Mouse (Mus musculus) embryonic facial prominence, embryonic 11.5 days (tissue): Measurements from ENCODE around the gene Cog8. TPM values are rescaled to one million over a fixed set of nuclear protein-coding genes. Genes with fewer than 3 reads are reported as not detected.
"Not testable (repeated sequence)": the region's sequence is repeated elsewhere in the genome, so short reads cannot be mapped to it uniquely, and the experiment has no call there.

Experiments
- ATAC-seq: fragments of 200-750 bp; cut with Nextera tagmentation; replicated peaks from 2 replicates; pipeline ENCODE4 v1.8.0; 2017; ENCODE audit warnings: low read depth; ENCODE audit not compliant: insufficient number of reproducible peaks, low FRiP score, low TSS enrichment
- DNase-seq: peaks from one replicate; pipeline ENCODE4 v3.0.0-alpha.2; 2015; ENCODE audit warnings: low spot score
- H3K27ac ChIP-seq: fragments of 300-500 bp; sonication (generic); replicated peaks from 2 replicates; pipeline ENCODE4 v1.5.1; 2014; ENCODE audit warnings: mild to moderate bottlenecking, low read depth, low read length, control low read depth
- H3K27me3 ChIP-seq: fragments of 300-500 bp; sonication (generic); 2 replicates; pipeline ENCODE4 v1.6.1; 2014; ENCODE audit warnings: mild to moderate bottlenecking, low read length, moderate library complexity, mixed read lengths; ENCODE audit not compliant: control insufficient read depth, insufficient read depth
- H3K36me3 ChIP-seq: fragments of 300-500 bp; sonication (generic); replicated peaks from 2 replicates; pipeline ENCODE4 v1.6.1; 2014; ENCODE audit warnings: low read depth, mild to moderate bottlenecking, low read length, moderate library complexity, mixed read lengths; ENCODE audit not compliant: control insufficient read depth, insufficient read depth
- H3K4me1 ChIP-seq: fragments of 300-500 bp; sonication (generic); 2 replicates; pipeline ENCODE4 v1.6.1; 2014; ENCODE audit warnings: low read length, mixed read lengths; ENCODE audit not compliant: control insufficient read depth, insufficient read depth
- H3K4me2 ChIP-seq: fragments of 300-500 bp; sonication (generic); 2 replicates; pipeline ENCODE4 v1.6.1; 2014; ENCODE audit warnings: low read depth, mild to moderate bottlenecking, control low read depth, low read length, moderate library complexity
- H3K4me3 ChIP-seq: fragments of 300-500 bp; sonication (generic); 2 replicates; pipeline ENCODE4 v1.5.1; 2014; ENCODE audit warnings: low read depth, low read length, control low read depth
- H3K9ac ChIP-seq: fragments of 300-500 bp; sonication (generic); replicated peaks from 2 replicates; pipeline ENCODE4 v1.6.1; 2014; ENCODE audit warnings: mild to moderate bottlenecking, control low read depth, low read length
- H3K9me3 ChIP-seq: fragments of 300-500 bp; sonication (generic); replicated peaks from 2 replicates; pipeline ENCODE4 v1.6.1; 2016; ENCODE audit warnings: mild to moderate bottlenecking, low read length, inconsistent platforms, mixed read lengths; ENCODE audit not compliant: control insufficient read depth
- WGBS: fragments of 180-500 bp; shearing (Covaris S2); extraction: QIAGEN DNeasy Blood & Tissue Kit; methylation state at CpG from one replicate; pipeline ENCODE4 v1.1.7; 2014; 5-methylcytosine and 5-hydroxymethylcytosine counted together
- polyA plus RNA-seq: library from polyadenylated mRNA; unstranded; fragments of >200 nt; fragmentation: Nextera tagmentation; extraction: Ambion mirVana; gene quantifications from 2 replicates; pipeline ENCODE4 v1.2.1, GENCODE M21; 2014

The Cog8 gene
- polyA plus RNA-seq, 1 experiment from 2014 or later, result 42.0 TPM

DNA sequence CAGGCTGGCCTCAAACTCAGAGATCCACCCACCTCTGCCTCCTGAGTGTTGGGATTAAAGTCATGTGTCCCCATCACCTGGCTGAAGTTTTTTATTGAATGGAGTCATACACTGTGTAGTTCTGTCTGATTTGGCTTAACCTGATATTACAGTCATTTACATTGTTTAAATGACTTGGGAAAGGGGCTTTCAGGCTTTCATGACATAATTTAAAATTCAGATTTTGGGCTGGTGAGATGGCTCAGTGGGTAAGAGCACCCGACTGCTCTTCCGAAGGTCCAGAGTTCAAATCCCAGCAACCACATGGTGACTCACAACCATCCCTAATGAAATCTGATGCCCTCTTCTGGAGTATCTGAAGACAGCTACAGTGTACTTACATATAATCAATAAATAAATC lies 22.9 kb downstream of the Cog8 start:
- not testable (repeated sequence) for H3K4me2 ChIP-seq, H3K27ac ChIP-seq, H3K27me3 ChIP-seq, DNase-seq, H3K4me3 ChIP-seq, H3K9me3 ChIP-seq, ATAC-seq, H3K4me1 ChIP-seq, H3K9ac ChIP-seq, H3K36me3 ChIP-seq
- WGBS, result 89% methylated on average over 2 of the region's 2 CpGs

GRCm38 (mm10) chr8:107031577-107032090 lies 24.9 kb downstream of the Cog8 start:
- no peaks in the 10 kb centered on the region for H3K27me3 ChIP-seq
- H3K4me3 ChIP-seq, result peak overlapping the region; percentile 98
- no peak for ATAC-seq
- H3K4me1 ChIP-seq, result 0 out of 2 replicates have a peak, but pooled peaks cover 2% of the 10 kb centered on the region
- peak overlapping the region; percentile 79 for H3K4me2 ChIP-seq
- peak overlapping the region; percentile 62 for H3K27ac ChIP-seq
- 0% methylated on average over 35 of the region's 40 CpGs for WGBS
- no peaks in the 10 kb centered on the region for H3K36me3 ChIP-seq
- H3K9ac ChIP-seq, result peak overlapping the region; percentile 92
- peak; percentile 7 for DNase-seq
- no peaks in the 10 kb centered on the region for H3K9me3 ChIP-seq

GRCm38 (mm10) chr8:107030650-107031576 lies 25.6 kb downstream of the Cog8 start, which contains the start of gene Vps4a:
Gene Vps4a (plus strand): TSS chr8:107031222.
- ATAC-seq (peak; percentile 92), DNase-seq (peak; percentile 95)
- H3K9ac ChIP-seq, result peak within 1 kb of the TSS; percentile 92
- 4% methylated on average over 66 of the region's 66 CpGs for WGBS
- no peaks in the 10 kb centered on the region for H3K27me3 ChIP-seq
- H3K36me3 ChIP-seq, result no peaks in the 10 kb centered on the region
- H3K4me3 ChIP-seq, result peak within 1 kb of the TSS; percentile 98
- peak within 1 kb of the TSS; percentile 62 for H3K27ac ChIP-seq
- peak within 1 kb of the TSS; percentile 79 for H3K4me2 ChIP-seq
- H3K9me3 ChIP-seq, result no peaks in the 10 kb centered on the region
- 0 out of 2 replicates have a peak, but pooled peaks cover 2% of the 10 kb centered on the region for H3K4me1 ChIP-seq

GRCm38 (mm10) chr8:107030058-107030457 lies 26.4 kb downstream of the Cog8 start:
- no peaks in the 10 kb centered on the region for H3K27me3 ChIP-seq
- no peak overlapping the region for H3K4me2 ChIP-seq
- no peaks in the 10 kb centered on the region for H3K9me3 ChIP-seq
- no peak for DNase-seq
- 69% methylated on average over 5 of the region's 5 CpGs for WGBS
- no peak overlapping the region for H3K27ac ChIP-seq
- H3K9ac ChIP-seq, result no peak overlapping the region
- no peaks in the 10 kb centered on the region for H3K36me3 ChIP-seq
- 0 out of 2 replicates have a peak, but pooled peaks cover 2% of the 10 kb centered on the region for H3K4me1 ChIP-seq
- ATAC-seq, result no peak
- no peak overlapping the region for H3K4me3 ChIP-seq

DNA sequence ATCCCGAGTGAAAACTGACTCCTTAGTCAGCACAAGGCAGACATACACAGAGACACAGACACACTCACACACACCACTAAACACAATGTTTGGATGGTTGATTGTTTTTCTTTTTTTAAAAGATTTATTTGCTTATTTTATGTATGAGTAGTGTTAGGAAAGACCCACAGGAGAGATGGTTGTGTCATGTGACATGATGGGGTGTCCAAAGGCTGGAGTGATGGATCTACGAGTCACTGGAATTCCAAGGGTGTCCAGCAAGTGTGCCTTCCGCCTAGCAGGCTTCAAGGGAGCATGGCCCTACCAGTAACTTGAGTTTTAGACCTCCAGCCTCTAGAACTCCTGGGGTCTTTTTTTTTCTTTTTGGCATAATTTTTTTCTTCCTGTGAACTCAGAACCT lies 27.2 kb downstream of the Cog8 start:
- Histone ChIP-seq H3K27ac (no peak overlapping the region), H3K4me1 (0 out of 2 replicates have a peak, but pooled peaks cover 2% of the 10 kb centered on the region), H3K4me3 (no peak overlapping the region), H3K4me2 (no peak overlapping the region), H3K9ac (no peak overlapping the region), H3K27me3 (no peaks in the 10 kb centered on the region), H3K9me3 (no peaks in the 10 kb centered on the region), H3K36me3 (no peaks in the 10 kb centered on the region)
- DNase-seq, result no peak
- no peak for ATAC-seq
- 76% methylated on average over 3 of the region's 3 CpGs for WGBS

DNA sequence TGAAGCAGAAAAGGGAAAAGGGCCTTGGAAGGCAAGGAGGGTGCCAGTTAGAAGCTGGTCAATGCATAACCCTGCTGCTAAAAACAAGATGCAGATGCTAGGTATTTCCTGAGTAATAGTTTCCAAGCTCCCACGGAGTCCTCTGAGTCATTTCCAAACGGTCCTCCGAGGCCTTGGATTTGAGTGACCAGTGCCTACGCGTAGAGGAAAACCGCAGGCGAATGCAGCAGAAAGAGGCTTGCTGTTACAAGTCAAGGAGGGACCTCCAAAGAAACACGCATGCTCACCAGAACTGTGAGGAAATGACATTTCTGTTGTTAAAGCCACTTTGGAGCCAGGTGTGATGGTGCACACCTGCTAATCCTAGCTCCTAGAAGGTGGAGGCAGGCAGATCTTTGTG lies 33.0 kb downstream of the Cog8 start:
- ATAC-seq, result no peak

GRCm38 (mm10) chr8:107014915-107015314 lies 41.6 kb downstream of the Cog8 start:
- Histone ChIP-seq H3K9ac (no peak overlapping the region), H3K4me3 (no peak overlapping the region), H3K27me3 (no peaks in the 10 kb centered on the region), H3K4me1 (no peaks in the 10 kb centered on the region), H3K36me3 (0 out of 2 replicates have a peak, but pooled peaks cover 3% of the 10 kb centered on the region), H3K27ac (no peak overlapping the region), H3K9me3 (no peaks in the 10 kb centered on the region), H3K4me2 (no peak overlapping the region)
- WGBS, result 88% methylated on average over 1 of the region's 1 CpGs
- DNase-seq (no peak), ATAC-seq (no peak)

More for the DNA sequence above, 33.0 kb downstream of the Cog8 start:
- WGBS, result 90% methylated on average over 8 of the region's 8 CpGs
- no peaks in the 10 kb centered on the region for H3K36me3 ChIP-seq
- no peak overlapping the region for H3K4me3 ChIP-seq
- H3K27ac ChIP-seq, result no peak overlapping the region
- no peak overlapping the region for H3K9ac ChIP-seq
- no peaks in the 10 kb centered on the region for H3K27me3 ChIP-seq
- no peaks in the 10 kb centered on the region for H3K4me1 ChIP-seq
- H3K9me3 ChIP-seq, result no peaks in the 10 kb centered on the region
- no peak overlapping the region for H3K4me2 ChIP-seq
- no peak for DNase-seq

GRCm38 (mm10) chr8:107012666-107013065 lies 43.8 kb downstream of the Cog8 start:
- DNase-seq, result no peak
- WGBS, result 84% methylated on average over 2 of the region's 2 CpGs

More at GRCm38 (mm10) chr8:107012666-107013065, 43.8 kb downstream of the Cog8 start:
- H3K36me3 ChIP-seq, result 0 out of 2 replicates have a peak, but pooled peaks cover 3% of the 10 kb centered on the region
- H3K27ac ChIP-seq, result no peak overlapping the region
- ATAC-seq, result no peak
- no peak overlapping the region for H3K4me2 ChIP-seq
- no peak overlapping the region for H3K9ac ChIP-seq
- H3K9me3 ChIP-seq, result no peaks in the 10 kb centered on the region
- H3K4me1 ChIP-seq, result no peaks in the 10 kb centered on the region
- no peak overlapping the region for H3K4me3 ChIP-seq
- H3K27me3 ChIP-seq, result no peaks in the 10 kb centered on the region
